Mouse (Mus musculus) liver, embryonic 11.5 days (tissue): ENCODE measurements around the gene Mfap4. TPM values are rescaled to one million over a fixed set of nuclear protein-coding genes. Genes with fewer than 3 reads are reported as not detected.

ENCODE experiments used
- ATAC-seq: fragments of 200-750 bp; cut with Nextera tagmentation; replicated peaks from 2 replicates; pipeline ENCODE4 v1.8.0; 2017; ENCODE audit warnings: moderate number of reproducible peaks, mild to moderate bottlenecking, moderate TSS enrichment, moderate library complexity; ENCODE audit not compliant: low FRiP score
- DNase-seq: peaks from one replicate; pipeline ENCODE4 v3.0.0-alpha.2; 2017; ENCODE audit warnings: low spot score
- H3K27ac ChIP-seq: fragments of 300-500 bp; sonication (generic); 2 replicates; pipeline ENCODE4 v1.5.1; 2014; ENCODE audit warnings: mild to moderate bottlenecking, low read depth, low read length, control low read depth
- H3K27me3 ChIP-seq: fragments of 300-500 bp; sonication (generic); replicated peaks from 2 replicates; pipeline ENCODE4 v1.6.1; 2014; ENCODE audit warnings: low read length, mixed read lengths; ENCODE audit not compliant: control insufficient read depth, insufficient read depth
- H3K36me3 ChIP-seq: fragments of 300-500 bp; sonication (generic); 2 replicates; pipeline ENCODE4 v1.6.1; 2014; ENCODE audit warnings: mild to moderate bottlenecking, low read length, moderate library complexity, mixed read lengths; ENCODE audit not compliant: control insufficient read depth, insufficient read depth
- H3K4me1 ChIP-seq: fragments of 300-500 bp; sonication (generic); replicated peaks from 2 replicates; pipeline ENCODE4 v1.6.1; 2014; ENCODE audit warnings: low read length, mixed read lengths; ENCODE audit not compliant: control insufficient read depth, insufficient read depth
- H3K4me2 ChIP-seq: fragments of 300-500 bp; sonication (generic); 2 replicates; pipeline ENCODE4 v1.6.1; 2014; ENCODE audit warnings: mild to moderate bottlenecking, control low read depth, moderate library complexity
- H3K4me3 ChIP-seq: fragments of 300-500 bp; sonication (generic); 2 replicates; pipeline ENCODE4 v1.5.1; 2014; ENCODE audit warnings: low read depth, low read length, control low read depth
- H3K9ac ChIP-seq: fragments of 300-500 bp; sonication (generic); 2 replicates; pipeline ENCODE4 v1.6.1; 2014; ENCODE audit warnings: low read depth, low read length, control low read depth
- H3K9me3 ChIP-seq: fragments of 300-500 bp; sonication (generic); 2 replicates; pipeline ENCODE4 v1.6.1; 2016; ENCODE audit warnings: low read length, inconsistent platforms, mixed read lengths; ENCODE audit not compliant: control insufficient read depth
- whole genome bisulfite sequencing: fragments of 180-500 bp; shearing (Covaris S2); extraction: QIAGEN DNeasy Blood & Tissue Kit; methylation state at CpG from one replicate; pipeline ENCODE4 v1.1.7; 2014; 5-methylcytosine and 5-hydroxymethylcytosine counted together
- polyA plus RNA-seq: library from polyadenylated mRNA; unstranded; fragments of >200 nt; fragmentation: Nextera tagmentation; extraction: Ambion mirVana; gene quantifications from 2 replicates; pipeline ENCODE4 v1.2.1, GENCODE M21; 2014

The Mfap4 gene
- polyA plus RNA-seq, 1 experiment from 2014 or later = 39.1 TPM

DNA sequence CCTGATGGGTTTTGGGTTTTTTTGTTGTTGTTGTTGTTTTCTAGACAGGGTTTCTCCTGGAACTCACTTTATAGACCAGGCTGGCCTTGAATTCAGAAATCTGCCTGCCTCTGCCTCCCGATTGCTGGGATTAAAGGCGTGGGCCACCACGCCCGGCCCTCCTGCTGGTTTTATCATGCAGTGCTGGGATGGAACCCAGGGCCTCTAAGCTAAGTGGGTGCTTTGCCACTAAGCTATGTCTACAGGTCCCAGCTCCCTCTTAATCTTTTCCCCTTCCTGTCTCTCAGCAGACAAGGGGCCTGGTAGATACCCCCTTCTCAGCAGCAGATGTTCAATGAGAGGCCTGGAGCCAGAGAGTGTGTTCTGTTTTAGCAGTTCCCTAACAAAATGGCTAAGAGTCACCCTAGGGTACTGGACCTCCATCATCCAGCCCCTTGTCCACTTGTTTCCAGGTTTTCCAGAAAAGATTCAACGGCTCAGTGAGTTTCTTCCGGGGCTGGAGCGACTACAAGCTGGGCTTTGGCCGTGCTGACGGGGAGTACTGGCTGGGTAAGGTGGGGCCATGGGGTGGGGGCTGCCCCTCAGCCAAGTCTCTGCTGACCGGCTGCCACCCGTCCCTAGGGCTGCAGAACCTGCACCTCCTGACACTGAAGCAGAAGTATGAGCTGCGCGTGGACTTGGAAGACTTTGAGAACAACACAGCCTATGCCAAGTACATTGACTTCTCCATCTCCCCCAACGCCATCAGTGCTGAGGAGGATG, 1.4 kb downstream of the Mfap4 start:
- no peak overlapping the region for H3K9ac ChIP-seq
- peak overlapping the region; percentile 27; the same call in 1 of the 2 replicates for H3K4me3 ChIP-seq
- 92% methylated on average over 14 of the region's 14 CpGs for WGBS

DNA sequence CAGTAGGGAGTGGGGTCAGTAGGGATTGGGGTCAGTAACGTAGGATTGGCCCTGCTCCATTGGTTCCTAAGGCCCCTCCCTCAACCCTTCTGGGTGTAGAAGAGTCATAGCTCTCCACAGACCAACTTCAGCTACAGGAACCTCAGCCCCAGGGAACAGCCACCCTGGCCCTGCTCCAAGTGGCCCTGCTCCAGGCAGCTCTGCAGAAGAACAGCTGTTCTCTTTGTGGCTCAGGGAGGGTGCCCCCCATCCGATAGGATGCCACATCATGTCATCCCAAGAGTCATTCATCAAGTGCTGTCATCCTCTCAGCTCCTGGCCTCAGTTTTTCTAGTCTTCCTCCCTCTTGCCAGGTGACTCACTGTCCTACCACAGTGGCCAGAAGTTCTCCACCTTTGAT, 2.2 kb downstream of the Mfap4 start:
- no peak overlapping the region for H3K9ac ChIP-seq
- H3K27ac ChIP-seq = no peak overlapping the region
- 54% methylated on average over 2 of the region's 2 CpGs for WGBS
- no peak for ATAC-seq
- H3K4me2 ChIP-seq = no peak overlapping the region
- no peak overlapping the region for H3K4me3 ChIP-seq
- no peaks in the 10 kb centered on the region; the same call in 1 of the 2 replicates for H3K4me1 ChIP-seq
- H3K27me3 ChIP-seq = peaks cover 7% of the 10 kb centered on the region; the same call in 1 of the 2 replicates
- H3K9me3 ChIP-seq = no peaks in the 10 kb centered on the region
- peaks cover 25% of the 10 kb centered on the region; the same call in 1 of the 2 replicates for H3K36me3 ChIP-seq
- no peak for DNase-seq

More for the DNA sequence above, 1.4 kb downstream of the Mfap4 start:
- Histone ChIP-seq H3K4me1 (peaks cover 3% of the 10 kb centered on the region), H3K9me3 (no peaks in the 10 kb centered on the region), H3K27ac (no peak overlapping the region), H3K4me2 (peak overlapping the region; percentile 51; the same call in 1 of the 2 replicates), H3K36me3 (peaks cover 19% of the 10 kb centered on the region; the same call in 1 of the 2 replicates), H3K27me3 (peaks cover 7% of the 10 kb centered on the region; the same call in 1 of the 2 replicates)
- ATAC-seq (no peak), DNase-seq (no peak)

DNA sequence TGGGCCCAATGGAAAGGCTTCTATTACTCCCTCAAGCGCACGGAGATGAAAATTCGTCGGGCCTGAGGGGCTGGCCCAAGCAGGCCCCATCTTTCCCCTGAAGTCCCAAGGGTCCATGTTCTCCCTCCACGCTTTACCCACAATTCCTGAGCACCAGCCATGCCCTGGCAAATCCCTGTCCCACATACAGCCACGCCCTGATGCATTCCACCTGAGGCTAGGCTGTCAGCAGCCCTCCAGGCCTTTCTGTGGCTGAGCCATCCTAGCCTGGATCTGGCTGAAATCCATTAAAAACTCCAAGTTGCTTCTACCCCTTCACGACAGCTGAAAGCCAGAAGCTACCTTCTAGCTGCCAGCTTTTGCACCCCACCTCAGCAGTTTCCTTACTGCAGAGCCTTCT, 2.7 kb downstream of the Mfap4 start:
- no peak overlapping the region for H3K4me3 ChIP-seq
- ATAC-seq (no peak), DNase-seq (no peak)
- H3K9me3 ChIP-seq = no peaks in the 10 kb centered on the region
- H3K4me1 ChIP-seq = peaks cover 4% of the 10 kb centered on the region
- no peak overlapping the region for H3K4me2 ChIP-seq
- H3K9ac ChIP-seq = no peak overlapping the region
- peaks cover 27% of the 10 kb centered on the region; the same call in 1 of the 2 replicates for H3K36me3 ChIP-seq
- H3K27me3 ChIP-seq = peaks cover 7% of the 10 kb centered on the region; the same call in 1 of the 2 replicates
- 87% methylated on average over 7 of the region's 7 CpGs for WGBS
- no peak overlapping the region for H3K27ac ChIP-seq

DNA sequence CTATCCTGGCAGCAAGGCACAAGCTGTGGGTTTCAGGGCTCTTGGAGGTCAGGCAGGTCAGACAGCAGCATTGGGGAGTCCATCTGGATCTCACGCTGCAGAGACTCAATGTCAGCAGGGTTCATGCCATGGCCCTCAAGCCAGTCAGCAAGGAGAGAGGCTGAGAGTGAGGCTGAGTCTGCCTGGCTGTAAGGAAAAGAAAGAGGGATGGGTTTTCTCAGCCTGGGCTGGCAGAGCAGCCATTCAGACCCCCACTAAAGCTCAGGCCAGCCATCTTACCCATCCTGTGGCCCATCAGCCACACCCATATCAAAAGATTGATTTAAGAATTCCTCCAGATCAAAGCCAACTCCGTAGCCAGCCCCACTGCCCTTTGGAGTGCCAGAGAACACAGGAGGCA, 3.9 kb downstream of the Mfap4 start:
- H3K4me3 ChIP-seq = no peak overlapping the region
- no peak for ATAC-seq
- peaks cover 27% of the 10 kb centered on the region; the same call in 1 of the 2 replicates for H3K36me3 ChIP-seq
- peaks cover 7% of the 10 kb centered on the region; the same call in 1 of the 2 replicates for H3K27me3 ChIP-seq
- no peak overlapping the region for H3K27ac ChIP-seq
- DNase-seq = no peak
- H3K4me2 ChIP-seq = no peak overlapping the region
- 92% methylated on average over 2 of the region's 2 CpGs for WGBS
- H3K9ac ChIP-seq = no peak overlapping the region
- no peaks in the 10 kb centered on the region for H3K9me3 ChIP-seq
- peaks cover 8% of the 10 kb centered on the region for H3K4me1 ChIP-seq

DNA sequence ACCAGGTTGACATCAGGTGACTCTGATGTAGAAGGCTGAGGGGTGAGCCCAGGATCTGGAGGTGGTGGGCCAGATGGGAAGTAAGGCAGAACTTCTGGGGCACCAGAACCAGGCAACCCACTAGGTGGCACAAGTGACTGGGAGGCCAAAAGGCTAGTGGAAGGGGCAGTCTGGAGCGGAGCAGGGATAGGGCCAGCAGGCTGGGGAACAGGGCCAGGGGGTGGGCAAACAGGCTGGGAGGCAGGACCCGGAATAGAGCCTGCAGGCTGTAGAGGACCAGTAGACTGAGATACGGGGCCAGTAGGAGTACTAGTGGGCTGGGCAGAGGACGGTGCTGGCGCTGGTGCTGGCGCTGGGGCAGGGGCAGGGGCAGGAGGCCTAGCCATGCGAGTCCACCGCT, 4.6 kb downstream of the Mfap4 start:
- Histone ChIP-seq H3K9me3 (no peaks in the 10 kb centered on the region), H3K9ac (no peak overlapping the region), H3K27ac (no peak overlapping the region), H3K4me2 (no peak overlapping the region), H3K36me3 (peaks cover 27% of the 10 kb centered on the region; the same call in 1 of the 2 replicates), H3K27me3 (0 out of 2 replicates have a peak, but pooled peaks cover 3% of the 10 kb centered on the region), H3K4me3 (no peak overlapping the region), H3K4me1 (peaks cover 8% of the 10 kb centered on the region)
- ATAC-seq (no peak), DNase-seq (no peak)
- 95% methylated on average over 8 of the region's 8 CpGs for WGBS

DNA sequence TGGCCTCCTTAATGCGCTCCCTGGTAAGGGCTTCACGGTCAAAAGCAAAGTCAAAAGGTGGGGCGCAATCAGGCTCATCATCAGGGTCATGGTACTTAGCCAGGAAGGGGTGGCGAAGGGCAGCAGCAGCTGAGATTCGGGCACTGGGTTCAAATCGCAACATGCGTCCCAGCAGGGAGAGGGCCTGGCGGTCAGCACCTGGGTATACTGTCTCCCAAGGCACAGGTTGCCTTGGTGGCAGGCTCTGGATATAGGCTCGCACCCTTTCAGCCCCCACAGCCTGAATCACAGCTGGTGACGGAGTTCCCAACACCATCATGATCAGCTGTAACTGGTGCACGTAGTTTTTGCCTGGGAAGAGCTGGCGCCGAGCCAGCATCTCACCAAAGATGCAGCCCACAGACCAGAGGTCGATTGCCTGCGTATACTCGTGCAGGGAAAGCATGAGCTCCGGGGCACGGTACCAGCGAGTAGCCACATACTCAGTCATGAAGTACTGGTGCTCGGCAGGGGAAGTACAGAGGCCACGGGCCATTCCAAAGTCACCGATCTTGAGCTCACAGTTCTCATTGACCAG, 5.8 kb downstream of the Mfap4 start:
- Histone ChIP-seq H3K4me1 (peaks cover 8% of the 10 kb centered on the region), H3K27ac (no peak overlapping the region), H3K9me3 (no peaks in the 10 kb centered on the region), H3K36me3 (peaks cover 27% of the 10 kb centered on the region; the same call in 1 of the 2 replicates), H3K4me2 (no peak overlapping the region), H3K9ac (no peak overlapping the region), H3K4me3 (no peak overlapping the region), H3K27me3 (no peaks in the 10 kb centered on the region)
- 92% methylated on average over 22 of the region's 22 CpGs for WGBS
- DNase-seq (no peak), ATAC-seq (no peak)

DNA sequence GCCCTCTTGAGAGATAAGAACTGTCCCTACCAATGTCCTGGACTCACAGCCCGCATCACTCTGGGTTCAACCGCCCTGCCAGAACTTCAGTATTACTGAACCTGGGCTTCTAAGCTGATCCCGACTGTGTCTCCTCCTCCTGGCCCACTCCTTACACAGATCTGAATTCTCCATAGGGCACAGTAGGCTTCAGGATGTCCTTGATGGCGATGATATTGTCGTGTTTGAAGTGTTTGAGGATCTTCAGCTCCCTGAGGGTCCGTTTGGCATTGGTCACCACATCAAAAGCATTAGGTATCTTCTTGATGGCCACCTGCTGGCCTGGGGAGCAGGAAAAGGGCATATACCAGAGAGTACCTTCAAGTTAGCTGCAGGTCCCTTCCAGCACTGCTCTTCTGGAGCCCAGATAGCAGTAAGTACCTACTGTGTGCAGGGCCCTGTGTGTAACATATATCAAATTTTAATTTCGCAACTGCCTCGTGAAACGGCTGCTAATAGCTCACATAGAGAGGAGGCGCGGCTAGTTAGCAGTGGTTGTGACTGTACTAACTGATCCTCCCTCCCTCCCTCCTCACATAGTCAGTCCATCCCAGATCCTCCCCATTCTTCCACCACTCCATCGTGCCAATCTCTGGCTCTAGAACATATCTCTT, 7.6 kb downstream of the Mfap4 start:
- H3K27ac ChIP-seq = no peak overlapping the region
- ATAC-seq (no peak), DNase-seq (no peak)
- peaks cover 22% of the 10 kb centered on the region; the same call in 1 of the 2 replicates for H3K36me3 ChIP-seq
- H3K9me3 ChIP-seq = no peaks in the 10 kb centered on the region
- peak overlapping the region; percentile 80 for H3K9ac ChIP-seq
- no peaks in the 10 kb centered on the region for H3K27me3 ChIP-seq
- peaks cover 8% of the 10 kb centered on the region for H3K4me1 ChIP-seq
- WGBS = 71% methylated on average over 12 of the region's 12 CpGs
- H3K4me2 ChIP-seq = peak overlapping the region; percentile 85
- H3K4me3 ChIP-seq = peak overlapping the region; percentile 82

DNA sequence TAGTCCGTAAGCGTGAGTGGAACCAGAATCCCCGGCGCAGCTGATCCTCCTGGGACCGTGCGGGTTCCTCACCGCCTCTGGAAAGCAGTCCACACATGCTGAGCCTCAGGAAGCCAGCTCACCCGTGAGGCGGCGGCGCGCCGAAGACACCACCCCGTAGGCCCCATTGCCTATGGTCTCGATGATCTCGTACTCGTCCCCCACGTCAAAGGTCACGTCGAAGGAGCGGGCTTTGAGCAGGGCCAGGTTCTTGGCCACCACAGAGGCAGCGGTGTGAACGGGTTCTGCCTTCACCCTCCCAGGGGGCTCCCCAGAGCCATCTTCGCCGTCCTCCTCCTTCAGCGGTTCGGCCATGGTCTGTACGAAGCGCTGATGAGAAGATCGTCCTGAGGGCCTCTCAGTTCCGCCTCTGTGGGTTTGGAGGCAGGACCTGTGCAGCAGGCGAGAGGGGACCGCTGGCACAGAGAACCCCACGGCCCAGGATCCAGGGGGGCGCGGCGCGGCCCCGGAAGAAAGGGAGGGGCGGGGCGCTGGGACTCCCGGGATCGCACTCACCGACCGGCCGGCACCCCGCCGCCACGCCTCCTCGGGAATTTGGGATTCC, 8.4 kb downstream of the Mfap4 start:
- H3K9me3 ChIP-seq = no peaks in the 10 kb centered on the region
- DNase-seq = peak; percentile 41
- H3K4me3 ChIP-seq = peak overlapping the region; percentile 82
- ATAC-seq = peak; percentile 67
- H3K4me2 ChIP-seq = peak overlapping the region; percentile 85
- peak overlapping the region; percentile 80 for H3K9ac ChIP-seq
- no peaks in the 10 kb centered on the region for H3K27me3 ChIP-seq
- H3K4me1 ChIP-seq = peaks cover 8% of the 10 kb centered on the region
- peaks cover 21% of the 10 kb centered on the region; the same call in 1 of the 2 replicates for H3K36me3 ChIP-seq
- WGBS = 3% methylated on average over 48 of the region's 50 CpGs
- peak overlapping the region; percentile 53; the same call in 1 of the 2 replicates for H3K27ac ChIP-seq
